Mouse (Mus musculus): ENCODE results near the gene Igsf21.

GRCm38 (mm10) chr4:140102581-140103200 lies 143.9 kb downstream of the Igsf21 start:
- no peak for TF ChIP-seq CTCF (IDR thresholded peaks at IDR 0.05; ENCODE audit: low read depth)
- TF ChIP-seq EP300 (IDR thresholded peaks at IDR 0.05; ENCODE audit: low read depth) = no peak
